Mouse (Mus musculus): ENCODE results near the gene Daxx.

Gene Daxx

DNA sequence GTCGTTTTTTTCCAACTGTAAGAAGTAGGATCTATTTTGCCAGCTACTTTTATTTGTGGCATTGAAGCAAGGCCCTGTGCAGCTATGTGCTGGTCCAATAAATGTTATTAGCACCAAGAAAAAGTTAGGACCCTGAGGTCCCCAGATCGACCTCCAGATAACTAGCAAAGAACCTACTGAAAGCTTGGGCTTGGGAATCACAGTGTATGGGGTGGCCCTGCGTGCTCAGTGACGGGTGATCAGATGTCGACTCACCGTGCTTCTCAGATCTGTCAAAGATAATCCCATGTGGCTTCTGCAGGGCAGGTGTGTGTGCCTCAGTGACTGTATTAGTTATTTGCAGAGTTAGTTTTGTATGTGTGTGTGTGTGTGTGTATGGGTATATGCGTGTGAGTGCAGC, 12.1 kb downstream of the Daxx start:
- DNase-seq = no peak

GRCm38 (mm10) chr17:33924577-33925283, 15.5 kb downstream of the Daxx start:
- DNase-seq = peak; percentile 62

DNA sequence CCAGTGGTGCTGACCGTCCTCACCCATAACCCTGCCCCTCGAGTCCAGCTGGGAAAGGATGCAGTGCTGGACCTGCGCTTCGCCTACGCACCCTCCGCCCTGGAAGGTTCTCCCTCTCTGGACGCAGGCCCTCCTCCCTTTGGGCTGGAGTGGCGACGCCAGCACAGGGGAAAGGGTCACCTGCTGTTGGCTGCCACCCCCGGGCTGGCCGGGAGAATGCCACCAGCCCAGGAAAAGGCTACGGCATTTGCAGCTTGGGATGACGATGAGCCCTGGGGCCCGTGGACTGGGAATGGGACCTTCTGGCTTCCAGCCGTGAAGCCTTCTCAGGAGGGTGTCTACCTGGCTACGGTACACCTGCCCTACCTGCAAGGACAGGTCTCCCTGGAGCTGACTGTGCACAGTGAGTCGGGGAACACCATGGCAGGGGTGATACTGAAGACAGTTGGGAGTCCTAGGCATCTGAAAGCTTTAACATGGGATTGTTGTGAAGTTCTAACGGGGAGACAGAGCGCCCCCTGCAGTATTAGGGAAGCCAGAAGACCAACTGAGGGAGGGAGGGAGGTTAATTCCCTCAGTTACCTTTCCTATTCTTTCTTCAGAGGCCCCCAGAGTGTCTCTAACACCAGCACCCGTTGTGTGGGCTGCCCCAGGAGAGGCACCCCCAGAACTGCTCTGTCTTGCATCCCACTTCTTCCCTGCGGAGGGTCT, 16.3 kb downstream of the Daxx start:
- DNase-seq = no peak

DNA sequence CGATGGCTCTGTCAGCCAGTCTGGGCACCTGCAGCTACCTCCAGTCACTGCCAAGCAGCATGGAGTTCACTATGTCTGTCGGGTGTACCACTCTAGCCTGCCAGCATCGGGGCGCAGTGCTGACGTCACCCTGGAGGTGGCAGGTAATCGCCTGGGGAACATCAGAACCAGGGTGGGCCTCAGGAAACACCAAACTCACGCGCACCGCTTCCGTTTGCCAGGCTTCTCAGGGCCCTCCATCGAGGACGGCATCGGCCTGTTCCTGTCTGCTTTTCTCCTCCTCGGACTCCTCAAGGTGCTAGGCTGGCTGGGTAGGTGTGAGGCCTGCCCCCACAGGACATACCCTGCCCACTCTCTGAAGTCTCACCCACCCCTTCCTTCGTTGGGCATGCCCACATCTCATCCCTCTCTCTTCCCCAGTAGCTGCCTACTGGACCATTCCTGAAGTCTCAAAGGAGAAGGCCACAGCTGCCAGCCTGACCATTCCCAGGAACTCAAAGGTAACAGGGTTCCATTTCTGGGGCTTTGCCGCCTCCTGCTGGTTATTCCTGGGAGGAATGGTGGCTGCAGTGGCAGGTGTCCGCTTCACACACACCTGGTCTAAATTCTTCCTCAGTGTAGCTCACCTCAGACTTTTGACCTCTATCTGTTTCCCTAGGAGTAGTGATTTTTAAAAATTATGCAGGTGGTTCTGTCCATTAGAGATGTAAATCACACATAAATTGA, 17.2 kb downstream of the Daxx start:
- DNase-seq = peak; percentile 52

DNA sequence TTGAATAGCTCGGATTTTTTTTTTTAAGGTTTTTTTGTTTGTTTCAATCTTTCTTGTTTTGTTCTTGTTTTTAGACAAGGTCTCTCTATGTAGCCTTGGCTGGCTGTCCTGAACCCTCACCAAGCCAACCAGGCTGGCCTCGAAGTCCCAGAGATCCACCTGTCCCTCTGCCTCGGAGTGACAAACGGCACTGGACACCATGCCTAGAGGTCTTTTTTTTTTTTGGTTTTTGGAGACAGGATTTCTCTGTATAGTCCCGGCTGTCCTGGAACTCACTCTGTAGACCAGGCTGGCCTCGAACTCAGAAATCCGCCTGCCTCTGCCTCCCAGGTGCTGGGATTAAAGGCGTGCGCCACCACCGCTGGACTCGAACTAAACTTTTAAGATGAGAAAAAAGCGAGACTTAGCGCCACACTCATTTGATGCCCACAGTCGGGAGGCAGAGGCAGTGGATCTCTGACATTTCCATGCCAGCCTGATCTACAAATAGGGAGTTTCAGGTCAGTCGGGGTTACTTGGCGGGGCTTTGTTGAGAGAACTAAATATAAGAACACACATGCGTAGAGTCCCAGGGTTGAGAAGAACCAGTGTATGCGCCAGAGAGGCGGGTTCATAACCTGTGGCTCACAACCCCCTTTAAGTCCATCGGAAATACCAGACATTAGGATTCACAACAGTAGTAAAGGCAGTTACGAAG, 19.2 kb downstream of the Daxx start:
- DNase-seq = no peak

DNA sequence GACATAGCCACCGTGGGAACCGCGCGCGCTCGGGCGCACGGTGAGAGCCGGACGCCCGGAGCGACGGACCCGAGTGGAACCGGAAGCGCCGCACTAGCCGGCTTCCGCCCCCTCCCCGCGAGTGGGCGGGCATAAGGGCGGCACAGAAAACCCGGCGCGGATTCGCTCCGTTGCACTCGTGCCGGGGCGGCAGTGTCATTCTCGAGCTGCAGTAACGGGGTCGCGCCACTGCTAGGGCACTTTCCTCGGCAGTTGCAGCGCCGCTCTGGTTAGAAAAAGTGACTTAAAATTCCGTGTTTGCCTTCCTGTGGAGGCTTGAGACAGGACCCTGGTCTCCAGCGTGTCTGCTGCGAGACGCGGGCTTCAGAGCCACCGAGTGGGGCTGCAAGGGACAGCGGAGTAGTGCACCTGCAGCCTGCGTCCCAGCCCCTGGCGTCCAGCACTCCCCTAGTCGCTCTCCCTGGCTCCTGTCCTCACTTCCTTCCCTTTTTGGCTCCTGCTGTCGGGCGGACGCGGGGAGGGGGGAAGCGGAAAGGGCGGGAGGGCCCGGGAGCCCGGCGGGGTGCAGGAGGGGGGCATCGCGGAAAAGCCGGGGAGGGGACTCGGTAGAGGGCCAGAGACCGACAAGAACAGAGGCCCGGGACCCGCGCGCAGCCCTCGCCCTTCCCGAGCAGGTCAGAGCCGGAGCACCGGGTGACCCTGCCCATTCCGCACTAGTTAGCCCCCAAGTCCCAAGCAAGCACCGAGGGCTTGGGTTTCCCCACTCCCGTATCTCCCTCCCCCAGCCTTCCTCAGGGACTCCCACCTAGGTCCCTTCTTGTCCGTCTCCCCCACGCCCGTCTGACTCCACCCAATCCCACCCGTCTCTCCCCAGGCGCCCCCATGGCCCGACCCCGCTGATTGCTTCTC, 20.4 kb downstream of the Daxx start, which contains the start of gene Rgl2:
Gene Rgl2 (plus strand): TSS at position 173 of the 909 bp plus-strand sequence.
- DNase-seq = peak; percentile 94

DNA sequence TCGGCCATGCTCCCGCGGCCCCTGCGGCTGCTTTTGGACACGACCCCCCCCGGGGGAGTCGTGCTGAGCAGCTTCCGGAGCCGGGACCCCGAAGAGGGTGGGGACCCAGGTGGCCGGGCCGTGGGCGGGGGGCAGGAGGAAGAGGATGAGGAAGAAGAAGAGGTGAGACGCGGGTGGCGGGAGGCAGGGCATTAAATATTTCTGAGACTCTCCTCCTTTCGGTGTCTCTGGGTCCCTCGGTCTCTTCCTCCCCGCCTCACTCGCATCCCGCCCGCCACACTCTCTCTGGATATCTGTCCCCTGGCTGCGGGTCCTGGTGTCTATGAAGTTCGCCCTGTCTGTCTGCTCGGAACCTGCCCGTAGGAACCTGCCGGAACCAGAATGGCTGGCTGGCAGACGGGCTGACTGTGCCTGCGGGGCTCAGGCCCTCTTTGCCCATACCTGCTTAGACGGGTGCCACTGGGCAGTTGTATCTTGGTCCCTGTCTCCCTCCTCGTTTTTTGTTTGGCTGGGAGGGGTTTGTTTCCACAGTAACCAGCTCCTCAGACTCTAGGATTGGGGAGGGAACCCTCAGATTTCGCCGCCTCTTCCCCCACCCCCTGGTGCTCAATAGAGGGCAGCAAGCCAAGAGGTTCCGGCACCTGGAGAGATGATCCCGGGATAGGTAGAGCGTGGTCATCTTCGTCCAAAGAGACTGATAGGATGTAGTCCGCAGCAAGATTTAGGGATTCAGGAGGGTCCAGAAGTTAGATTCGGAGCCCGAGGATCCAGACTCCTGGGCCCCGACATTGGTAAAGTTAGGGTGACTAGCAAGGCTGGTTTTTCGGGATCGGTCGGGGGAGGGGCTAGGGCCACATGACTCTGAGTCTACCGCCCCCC, 21.3 kb downstream of the Daxx start:
- peak; percentile 54 for DNase-seq

GRCm38 (mm10) chr17:33931159-33931866, 22.1 kb downstream of the Daxx start:
- DNase-seq = no peak

- no peak for DNase-seq
Observed at GRCm38 (mm10) chr17:33931947-33932346, 22.7 kb downstream of the Daxx start.

DNA sequence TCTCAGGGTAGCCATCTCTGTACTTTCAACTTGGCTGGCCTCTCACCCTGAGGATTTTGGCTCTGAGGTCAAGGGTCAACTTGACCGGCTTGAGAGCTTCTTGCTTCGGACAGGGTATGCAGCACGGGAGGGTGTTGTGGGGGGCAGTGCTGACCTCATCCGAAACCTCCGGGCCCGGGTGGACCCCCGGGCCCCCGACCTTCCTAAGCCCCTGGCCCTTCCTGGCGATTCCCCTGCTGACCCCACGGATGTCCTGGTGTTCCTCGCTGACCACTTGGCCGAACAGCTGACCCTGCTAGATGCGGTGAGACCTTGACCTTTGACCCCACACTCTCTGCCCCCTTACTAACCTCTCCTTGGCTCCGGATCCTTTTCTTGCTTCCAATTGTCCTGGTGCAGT, 23.2 kb downstream of the Daxx start:
- no peak for DNase-seq

DNA sequence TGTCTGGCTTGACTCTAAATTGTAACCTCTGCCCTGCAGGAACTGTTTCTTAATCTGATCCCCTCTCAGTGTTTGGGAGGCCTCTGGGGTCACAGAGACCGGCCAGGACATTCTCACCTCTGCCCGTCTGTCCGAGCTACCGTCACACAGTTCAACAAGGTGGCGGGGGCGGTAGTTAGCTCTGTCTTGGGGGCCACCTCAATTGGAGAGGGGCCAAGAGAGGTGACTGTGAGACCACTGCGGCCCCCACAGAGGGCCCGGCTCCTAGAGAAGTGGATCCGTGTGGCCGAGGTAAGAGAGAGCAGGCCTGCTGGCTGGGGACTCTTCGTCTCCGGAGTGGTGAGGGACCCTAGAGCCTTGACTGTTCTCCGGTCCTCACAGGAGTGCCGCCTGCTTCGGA, 23.8 kb downstream of the Daxx start:
- DNase-seq = no peak

GRCm38 (mm10) chr17:33935422-33936055, 26.3 kb downstream of the Daxx start:
- no peak for DNase-seq

GRCm38 (mm10) chr17:33936993-33937392, 27.8 kb downstream of the Daxx start:
- DNase-seq = no peak

DNA sequence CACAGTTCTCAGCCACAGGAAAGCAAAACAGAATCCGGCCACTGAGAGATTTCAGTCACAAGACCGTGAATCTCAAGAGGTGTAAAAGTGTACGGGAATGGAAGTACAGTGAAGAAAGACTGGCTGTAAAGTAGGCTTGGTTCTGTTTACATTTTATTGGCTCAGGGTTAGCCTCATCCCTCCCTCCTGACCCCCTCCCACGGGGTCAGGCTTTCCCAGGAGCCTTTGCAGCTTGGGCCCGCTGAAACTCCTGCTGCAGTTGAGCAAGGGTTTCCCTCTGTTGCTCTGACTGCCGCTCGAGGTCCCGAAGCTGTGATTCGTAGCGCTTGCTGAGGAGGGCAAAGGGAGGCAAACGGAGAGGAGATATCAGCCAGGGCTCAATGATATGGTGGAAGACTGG, 29.6 kb downstream of the Daxx start:
- no peak for DNase-seq

GRCm38 (mm10) chr17:33940206-33940805, 31.1 kb downstream of the Daxx start, which contains the start of the genes Pfdn6 and Wdr46:
Gene Pfdn6, minus strand, starts transcription at chr17:33940343.
Gene Wdr46, plus strand, starts transcription at chr17:33940660.
- peak; percentile 87 for DNase-seq

GRCm38 (mm10) chr17:33940981-33941380, 31.8 kb downstream of the Daxx start:
- DNase-seq = no peak

- DNase-seq = no peak
Observed at GRCm38 (mm10) chr17:33941381-33941780, 32.2 kb downstream of the Daxx start.

GRCm38 (mm10) chr17:33943454-33943853, 34.2 kb downstream of the Daxx start:
- DNase-seq = no peak

GRCm38 (mm10) chr17:33947430-33948089, 38.3 kb downstream of the Daxx start:
- no peak for DNase-seq

All from liver (tissue).